Mouse (Mus musculus): ENCODE data around the gene Hoxd4.

Gene Hoxd4

GRCm38 (mm10) chr2:74706393-74706960 lies 5.3 kb upstream of the Hoxd4 start:
- no peak for DNase-seq (ENCODE audit: low spot score in 2 of 2)

- no peak for DNase-seq (ENCODE audit: low spot score in 2 of 2)
Measured at GRCm38 (mm10) chr2:74707599-74707998, 4.1 kb upstream of the Hoxd4 start.

GRCm38 (mm10) chr2:74708676-74709075 lies 3.1 kb upstream of the Hoxd4 start:
- DNase-seq (ENCODE audit: low spot score in 2 of 2), result no peak

- no peak for DNase-seq (ENCODE audit: low spot score in 2 of 2)
Measured at GRCm38 (mm10) chr2:74709465-74710419, 2.0 kb upstream of the Hoxd4 start.

- DNase-seq (ENCODE audit: low spot score in 2 of 2), result no peak
Measured at GRCm38 (mm10) chr2:74710929-74711543, 693 bp upstream of the Hoxd4 start.

GRCm38 (mm10) chr2:74713239-74714150 lies 1.8 kb downstream of the Hoxd4 start:
- DNase-seq (ENCODE audit: low spot score in 2 of 2), result no peak

- no peak for DNase-seq (ENCODE audit: low spot score in 2 of 2)
Measured at GRCm38 (mm10) chr2:74714156-74714789, 2.5 kb downstream of the Hoxd4 start.

- no peak for DNase-seq (ENCODE audit: low spot score in 2 of 2)
Measured at GRCm38 (mm10) chr2:74714881-74715280, 3.2 kb downstream of the Hoxd4 start.

GRCm38 (mm10) chr2:74715504-74716241 lies 3.9 kb downstream of the Hoxd4 start:
- peak; percentile 62 to 68 for DNase-seq (ENCODE audit: low spot score in 2 of 2)

- no peak for DNase-seq (ENCODE audit: low spot score in 2 of 2)
Measured at GRCm38 (mm10) chr2:74720384-74720783, 8.7 kb downstream of the Hoxd4 start.

GRCm38 (mm10) chr2:74720955-74721491 lies 9.3 kb downstream of the Hoxd4 start:
- no peak for DNase-seq (ENCODE audit: low spot score in 2 of 2)

- DNase-seq (ENCODE audit: low spot score in 2 of 2), result no peak
Measured at GRCm38 (mm10) chr2:74721882-74722281, 10.2 kb downstream of the Hoxd4 start.

GRCm38 (mm10) chr2:74722949-74723348 lies 11.2 kb downstream of the Hoxd4 start:
- no peak for DNase-seq (ENCODE audit: low spot score in 2 of 2)

GRCm38 (mm10) chr2:74724244-74725015 lies 12.7 kb downstream of the Hoxd4 start:
- DNase-seq (ENCODE audit: low spot score in 2 of 2), result no peak

- DNase-seq (ENCODE audit: low spot score in 2 of 2), result no peak
Measured at GRCm38 (mm10) chr2:74725171-74725570, 13.4 kb downstream of the Hoxd4 start.

GRCm38 (mm10) chr2:74726551-74726950 lies 14.8 kb downstream of the Hoxd4 start, which contains the start of gene Gm28230:
TSS of gene Gm28230 (plus strand) at chr2:74726728.
- no peak for DNase-seq (ENCODE audit: low spot score in 2 of 2)

GRCm38 (mm10) chr2:74726973-74727639 lies 15.4 kb downstream of the Hoxd4 start:
- no peak for DNase-seq (ENCODE audit: low spot score in 2 of 2)

GRCm38 (mm10) chr2:74727640-74728302 lies 16.0 kb downstream of the Hoxd4 start:
- no peak for DNase-seq (ENCODE audit: low spot score in 2 of 2)

All from frontal cortex, postnatal 25 days (tissue).